Mouse (Mus musculus): ENCODE data around the gene Ccl25. TPM values are rescaled to one million over a fixed set of nuclear protein-coding genes. Genes with fewer than 3 reads are reported as not detected.
"Not testable (repeated sequence)": the region's sequence is repeated elsewhere in the genome, so short reads cannot be mapped to it uniquely, and the experiment has no call there.

The Ccl25 gene
- total and polyA plus RNA-seq, 3 experiments, result 2.5 to 5.1 (median 2.9) TPM

DNA sequence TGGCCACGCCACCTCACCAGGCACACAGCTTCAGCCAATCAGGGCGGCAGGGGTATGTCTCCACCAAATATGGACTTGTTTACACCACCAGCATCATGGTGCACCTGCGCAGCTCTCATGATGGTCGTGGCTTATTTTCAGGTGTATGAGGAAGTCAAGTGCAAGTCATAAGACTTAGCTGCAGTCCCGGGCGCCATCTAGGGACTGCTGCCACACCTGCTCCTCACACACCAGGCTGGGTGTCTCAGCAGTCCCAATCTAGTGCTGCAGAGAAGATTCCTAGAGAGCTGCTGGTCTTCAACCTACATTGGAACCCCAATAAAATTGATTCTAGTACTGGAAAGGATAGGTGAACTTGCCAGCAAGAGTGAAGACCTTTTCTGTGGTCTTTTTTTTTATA is 83.4 kb downstream of the Ccl25 start:
- H3K4me3 ChIP-seq; H3K27ac ChIP-seq; H3K4me1 ChIP-seq (ENCODE audit: control insufficient read depth, insufficient read depth, low read length); intact Hi-C loops (cut with DNase I); H3K9ac ChIP-seq (ENCODE audit: low read depth, low read length); H3K36me3 ChIP-seq (ENCODE audit: control insufficient read depth, insufficient read depth, low read length); H3K27me3 ChIP-seq (ENCODE audit: control insufficient read depth, insufficient read depth, low read length); H3K79me2 ChIP-seq (replicated peaks; ENCODE audit: control insufficient read depth, insufficient read depth, low read length); DNase-seq: not testable (repeated sequence)
- 65% methylated on average over 6 of the region's 6 CpGs for WGBS
- peak; percentile 41 for TF ChIP-seq CTCF (IDR thresholded peaks at IDR 0.05)

Other genes starting within 250 kb of the Ccl25 start
- 1 to 10 TPM in 1 of 2 experiments, under 1 TPM in 1; 0.60 to 1.1 TPM for gene Cd209f, start 219.4 kb upstream of the Ccl25 start, total RNA-seq (2021)
- gene Cd209f, start 219.4 kb upstream of the Ccl25 start, polyA plus RNA-seq (2012; rRNA removed), result 1.4 and 2.3 TPM in 2 replicates
- under 1 TPM in 1 of 2 experiments, not detected in 1; 0.23 TPM for gene Cd209g, start 191.1 kb upstream of the Ccl25 start, total RNA-seq (2021)
- 1.00 and 2.1 TPM in 2 replicates for gene Cd209g, start 191.1 kb upstream of the Ccl25 start, polyA plus RNA-seq (2012; rRNA removed)
- gene Evi5l, start 158.6 kb upstream of the Ccl25 start, total RNA-seq (2021), result 10 to 100 TPM; 20.6 to 22.3 TPM
- 20.2 and 27.3 TPM in 2 replicates for gene Evi5l, start 158.6 kb upstream of the Ccl25 start, polyA plus RNA-seq (2012; rRNA removed)
- gene Prr36, start 107.8 kb upstream of the Ccl25 start, total RNA-seq (2021), result under 1 TPM in 1 of 2 experiments, not detected in 1; 0.05 TPM
- gene Prr36, start 107.8 kb upstream of the Ccl25 start, polyA plus RNA-seq (2012; rRNA removed), result 0.04 TPM in 1 of 2 replicates, not detected in the other
- gene Lrrc8e, start 98.4 kb upstream of the Ccl25 start, total RNA-seq (2021), result under 1 TPM; 0.37 to 0.52 TPM
- gene Lrrc8e, start 98.4 kb upstream of the Ccl25 start, polyA plus RNA-seq (2012; rRNA removed), result 0.09 and 0.29 TPM in 2 replicates
- 10 to 100 TPM; 63.8 to 65.9 TPM for gene Map2k7, start 86.5 kb upstream of the Ccl25 start, total RNA-seq (2021)
- 27.8 and 53.1 TPM in 2 replicates for gene Map2k7, start 86.5 kb upstream of the Ccl25 start, polyA plus RNA-seq (2012; rRNA removed)
- under 1 TPM in 1 of 2 experiments, not detected in 1; 0.45 TPM for gene Gm49320, start 86.3 kb upstream of the Ccl25 start, total RNA-seq (2021)
- gene Gm49320, start 86.3 kb upstream of the Ccl25 start, polyA plus RNA-seq (2012; rRNA removed), result 0.64 and 2.6 TPM in 2 replicates
- 1 to 10 TPM; 2.7 to 3.8 TPM for gene Tgfbr3l, start 77.0 kb upstream of the Ccl25 start, total RNA-seq (2021)
- 10.0 and 12.1 TPM in 2 replicates for gene Tgfbr3l, start 77.0 kb upstream of the Ccl25 start, polyA plus RNA-seq (2012; rRNA removed)
- 10 to 100 TPM; 14.7 to 16.2 TPM for gene Snapc2, start 72.1 kb upstream of the Ccl25 start, total RNA-seq (2021)
- 18.5 and 38.1 TPM in 2 replicates for gene Snapc2, start 72.1 kb upstream of the Ccl25 start, polyA plus RNA-seq (2012; rRNA removed)
- gene Ctxn1, start 65.9 kb upstream of the Ccl25 start, total RNA-seq (2021), result under 1 TPM; 0.60 to 0.91 TPM
- gene Ctxn1, start 65.9 kb upstream of the Ccl25 start, polyA plus RNA-seq (2012; rRNA removed), result 5.2 and 5.7 TPM in 2 replicates
- 100 to 1,000 TPM in 1 of 2 experiments, 10 to 100 TPM in 1; 92.4 to 105 TPM for gene Timm44, start 49.3 kb upstream of the Ccl25 start, total RNA-seq (2021)
- 92.8 and 117 TPM in 2 replicates for gene Timm44, start 49.3 kb upstream of the Ccl25 start, polyA plus RNA-seq (2012; rRNA removed)
- 10 to 100 TPM; 60.0 to 61.1 TPM for gene Elavl1, start 203 bp downstream of the Ccl25 start, total RNA-seq (2021)
- 25.9 and 32.5 TPM in 2 replicates for gene Elavl1, start 203 bp downstream of the Ccl25 start, polyA plus RNA-seq (2012; rRNA removed)
- 10 to 100 TPM; 33.2 to 33.6 TPM for gene Cers4, start 167.8 kb downstream of the Ccl25 start, total RNA-seq (2021)
- gene Cers4, start 167.8 kb downstream of the Ccl25 start, polyA plus RNA-seq (2012; rRNA removed), result 89.8 and 92.8 TPM in 2 replicates